Mouse (Mus musculus): Measurements from ENCODE around the gene Spatc1l. TPM values are rescaled to one million over a fixed set of nuclear protein-coding genes. Genes with fewer than 3 reads are reported as not detected.
A peak's percentile ranks its signal among the peaks of the same experiment; 100 is the strongest.

Spatc1l gene
- not detected for total RNA-seq (2021)
- long read RNA-seq, experiment 1: 0 reads
- long read RNA-seq, experiment 2: 0 reads

GRCm38 (mm10) chr10:76561972-76562371 is at the start of gene Spatc1l:
TSS of gene Spatc1l (plus strand) at chr10:76562272.
- DNase-seq (ENCODE audit: low spot score): no peak

GRCm38 (mm10) chr10:76512965-76513583 is 49.0 kb upstream of the Spatc1l start:
- DNase-seq (ENCODE audit: low spot score): peak; percentile 64

GRCm38 (mm10) chr10:76530922-76531321 is 31.1 kb upstream of the Spatc1l start:
- DNase-seq (ENCODE audit: low spot score): no peak

GRCm38 (mm10) chr10:76531375-76531774 is 30.7 kb upstream of the Spatc1l start, which contains the start of gene Lss:
TSS of gene Lss (plus strand) at chr10:76531588.
- DNase-seq (ENCODE audit: low spot score): peak; percentile 96

- no peak for DNase-seq (ENCODE audit: low spot score)
Observed at GRCm38 (mm10) chr10:76531828-76532227, 30.2 kb upstream of the Spatc1l start.

GRCm38 (mm10) chr10:76535526-76535925 is 26.5 kb upstream of the Spatc1l start:
- no peak for DNase-seq (ENCODE audit: low spot score)

GRCm38 (mm10) chr10:76537619-76538018 is 24.5 kb upstream of the Spatc1l start:
- DNase-seq (ENCODE audit: low spot score): no peak

GRCm38 (mm10) chr10:76541336-76542085 is 20.6 kb upstream of the Spatc1l start:
- no peak for DNase-seq (ENCODE audit: low spot score)

GRCm38 (mm10) chr10:76542636-76543375 is 19.3 kb upstream of the Spatc1l start:
- no peak for DNase-seq (ENCODE audit: low spot score)

- no peak for DNase-seq (ENCODE audit: low spot score)
Observed at GRCm38 (mm10) chr10:76546566-76546965, 15.5 kb upstream of the Spatc1l start.

GRCm38 (mm10) chr10:76548218-76548617 is 13.9 kb upstream of the Spatc1l start:
- no peak for DNase-seq (ENCODE audit: low spot score)

GRCm38 (mm10) chr10:76550458-76550857 is 11.6 kb upstream of the Spatc1l start:
- peak; percentile 9 for DNase-seq (ENCODE audit: low spot score)

- no peak for DNase-seq (ENCODE audit: low spot score)
Observed at GRCm38 (mm10) chr10:76551556-76551955, 10.5 kb upstream of the Spatc1l start.

- DNase-seq (ENCODE audit: low spot score): no peak
Observed at GRCm38 (mm10) chr10:76554061-76554460, 8.0 kb upstream of the Spatc1l start.

- no peak for DNase-seq (ENCODE audit: low spot score)
Observed at GRCm38 (mm10) chr10:76569996-76570685, 8.1 kb downstream of the Spatc1l start.

GRCm38 (mm10) chr10:76571070-76571469 is 9.0 kb downstream of the Spatc1l start:
- DNase-seq (ENCODE audit: low spot score): no peak

GRCm38 (mm10) chr10:76572151-76572550 is 10.1 kb downstream of the Spatc1l start:
- DNase-seq (ENCODE audit: low spot score): no peak

GRCm38 (mm10) chr10:76575374-76575773 is 13.3 kb downstream of the Spatc1l start, which contains the start of gene Ftcd:
TSS of gene Ftcd (plus strand) at chr10:76575648.
- no peak for DNase-seq (ENCODE audit: low spot score)

- DNase-seq (ENCODE audit: low spot score): no peak
Observed at GRCm38 (mm10) chr10:76576920-76577319, 14.8 kb downstream of the Spatc1l start.

GRCm38 (mm10) chr10:76584138-76584537 is 22.1 kb downstream of the Spatc1l start:
- DNase-seq (ENCODE audit: low spot score): no peak

GRCm38 (mm10) chr10:76586190-76586589 is 24.1 kb downstream of the Spatc1l start:
- no peak for DNase-seq (ENCODE audit: low spot score)
